Mouse (Mus musculus): ENCODE results near the gene Anks1b.

Gene Anks1b

DNA sequence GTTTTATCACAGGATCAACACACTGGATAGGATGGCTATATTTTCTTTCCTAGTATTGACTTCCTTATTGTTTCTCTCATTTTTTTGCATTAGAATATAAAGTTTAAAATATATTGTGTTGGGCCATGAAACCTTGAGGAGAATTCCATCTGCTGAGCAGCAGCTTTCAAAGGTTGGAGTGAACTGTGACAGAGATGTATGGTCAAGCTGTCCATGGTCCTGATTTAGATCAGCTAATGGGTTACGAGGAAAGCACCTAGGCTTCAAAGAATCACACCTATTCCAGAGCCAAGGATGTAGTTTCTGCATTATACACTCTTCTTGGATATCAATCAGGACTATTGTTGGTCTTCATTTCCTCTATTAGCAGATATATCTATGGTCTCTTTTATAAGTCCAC lies 503.3 kb downstream of the Anks1b start:
- DNase-seq (ENCODE audit: low spot score in 2 of 2): no peak

DNA sequence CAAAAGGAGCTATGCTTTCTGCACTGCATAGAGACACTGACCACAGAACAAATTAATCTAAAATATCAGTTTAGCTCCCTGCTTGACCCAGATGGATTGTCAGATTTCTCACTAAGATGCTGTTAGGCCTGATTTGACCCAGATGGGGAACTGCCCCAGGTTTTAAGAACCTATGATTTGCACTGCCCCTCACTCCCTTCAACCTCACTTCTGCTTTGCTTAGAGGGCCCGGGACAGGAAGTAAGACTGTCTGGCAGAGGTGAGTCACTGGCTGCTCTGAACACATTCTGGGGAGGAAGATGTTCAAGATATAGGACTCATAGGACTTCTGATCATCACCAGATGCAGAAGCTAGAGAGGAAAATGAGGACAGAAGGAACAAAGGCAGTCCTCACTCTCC lies 506.8 kb downstream of the Anks1b start:
- DNase-seq (ENCODE audit: low spot score in 2 of 2): no peak

DNA sequence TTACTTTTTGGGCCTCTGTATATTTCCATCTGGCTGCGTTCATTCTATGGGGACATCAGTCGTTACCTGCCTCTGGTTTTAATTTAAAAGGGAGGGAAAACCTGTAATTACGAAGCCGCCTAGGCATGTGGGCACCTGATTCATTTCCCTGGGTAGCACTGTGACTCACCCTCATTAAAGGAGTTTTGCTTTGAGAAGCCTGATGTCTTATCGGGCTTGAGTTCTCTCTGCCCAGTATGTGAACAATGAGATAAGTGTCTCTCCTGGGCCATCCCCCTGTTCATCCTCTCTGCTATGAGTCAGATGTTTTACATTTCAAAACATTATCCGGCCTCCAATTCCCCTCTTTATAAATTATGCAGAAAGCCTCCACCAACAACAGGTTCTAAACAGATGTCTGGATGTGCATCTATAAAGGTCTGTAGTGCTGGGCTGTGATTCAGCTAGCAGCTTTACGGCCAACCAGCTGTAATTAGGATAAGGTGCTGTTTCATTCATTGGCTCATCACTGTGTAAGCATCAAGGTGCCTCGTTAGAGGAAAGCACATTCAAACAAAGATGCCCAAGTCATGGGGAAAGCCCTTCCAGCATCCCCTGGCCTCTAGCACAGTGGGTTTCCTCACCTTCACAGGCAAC lies 507.5 kb downstream of the Anks1b start:
- DNase-seq (ENCODE audit: low spot score in 2 of 2): no peak

DNA sequence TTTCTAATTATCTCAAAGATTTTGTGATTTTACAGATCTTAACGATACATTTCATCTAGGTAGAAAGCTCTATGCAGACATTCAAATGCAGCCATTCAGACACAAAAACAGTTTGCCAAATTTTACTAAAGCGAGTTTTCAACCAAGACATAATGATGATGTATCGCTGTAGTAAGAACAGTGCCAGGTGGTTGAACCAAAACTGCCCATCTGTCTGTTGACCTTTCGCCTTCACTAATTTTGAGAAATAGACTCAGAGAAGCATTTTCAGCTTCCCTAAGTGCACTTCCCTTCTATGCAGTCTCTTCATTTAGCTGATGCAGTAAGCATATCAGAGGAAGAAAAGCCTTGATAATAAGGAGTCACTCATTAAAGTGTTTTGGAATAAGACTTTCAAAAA lies 527.1 kb downstream of the Anks1b start:
- no peak for DNase-seq (ENCODE audit: low spot score in 2 of 2)

DNA sequence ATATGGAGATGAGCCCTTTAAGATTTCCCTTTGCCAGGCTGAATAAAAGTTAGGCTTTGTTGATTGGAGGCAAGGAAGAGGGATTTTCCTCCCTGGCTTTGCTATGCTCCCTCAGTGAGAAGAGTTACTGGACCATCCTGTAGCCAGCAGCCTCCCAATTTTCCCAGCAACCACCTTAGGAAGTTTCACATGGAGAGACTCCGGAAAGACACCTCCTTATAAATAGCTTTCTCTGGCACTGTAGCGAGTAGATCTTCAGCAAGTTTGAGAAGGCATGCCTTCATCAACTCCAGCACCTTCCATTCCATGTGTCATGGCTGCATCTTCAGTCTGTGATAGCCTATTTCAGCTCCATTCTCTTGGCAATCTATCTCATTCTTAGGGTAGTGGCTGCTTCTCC lies 535.2 kb downstream of the Anks1b start:
- no peak for DNase-seq (ENCODE audit: low spot score in 2 of 2)

DNA sequence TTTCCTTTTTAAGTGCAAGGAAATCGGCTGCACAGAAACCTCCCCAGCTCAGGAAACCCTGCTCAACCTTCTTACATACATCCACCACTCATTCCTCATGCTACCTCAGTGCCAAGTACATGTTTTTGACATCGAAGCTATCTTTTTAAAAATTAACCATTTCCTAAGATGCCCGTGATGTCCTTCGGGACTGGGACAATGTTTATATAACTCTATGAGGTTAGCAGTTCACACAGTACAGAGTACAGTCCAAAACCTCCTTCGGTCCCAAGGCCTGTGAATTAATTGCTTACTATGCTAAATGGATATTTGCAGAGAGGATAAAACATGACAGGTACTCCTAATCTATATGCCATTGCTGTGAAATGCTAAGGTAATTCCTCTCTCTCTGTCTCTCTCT lies 558.2 kb downstream of the Anks1b start:
- no peak for DNase-seq (ENCODE audit: low spot score in 2 of 2)

DNA sequence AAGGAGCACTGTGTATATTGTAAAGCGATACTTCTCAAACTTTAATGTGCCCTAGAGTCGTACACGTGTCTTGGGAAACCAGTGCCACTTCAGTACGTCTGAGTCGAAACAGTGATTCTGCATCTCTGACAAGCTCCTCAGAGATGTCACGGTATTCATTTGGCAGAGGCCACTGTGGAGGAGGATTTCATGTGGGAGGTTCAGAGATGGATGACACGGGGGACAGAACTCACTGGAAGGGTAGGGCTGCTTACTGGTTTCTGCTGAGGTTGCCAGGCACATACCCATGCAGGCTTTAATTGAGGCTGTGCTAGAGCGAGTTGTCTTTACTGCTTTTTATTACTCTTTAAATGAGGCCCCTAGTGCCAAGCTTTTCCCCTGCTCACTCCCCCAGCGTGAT lies 558.7 kb downstream of the Anks1b start:
- DNase-seq (ENCODE audit: low spot score in 2 of 2): no peak

DNA sequence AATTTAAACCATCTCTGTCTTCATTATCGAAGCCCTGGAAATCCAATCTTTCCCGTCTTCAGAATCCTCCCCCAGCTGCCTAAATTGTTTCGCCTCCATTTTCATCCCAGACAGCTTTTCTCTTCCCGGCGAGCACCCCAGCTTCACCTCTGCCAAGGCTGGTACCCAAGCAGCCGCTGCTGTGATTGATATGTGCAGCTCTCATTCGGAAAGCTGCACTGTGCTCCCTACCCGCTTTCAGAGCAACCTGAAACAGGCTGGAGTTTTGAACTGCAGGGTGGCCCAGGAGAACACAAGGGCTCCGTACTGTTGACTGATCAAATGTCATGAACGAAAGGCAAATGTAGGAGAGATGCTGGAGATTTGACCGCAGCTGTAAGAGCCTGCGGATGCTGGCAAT lies 559.2 kb downstream of the Anks1b start:
- no peak for DNase-seq (ENCODE audit: low spot score in 2 of 2)

DNA sequence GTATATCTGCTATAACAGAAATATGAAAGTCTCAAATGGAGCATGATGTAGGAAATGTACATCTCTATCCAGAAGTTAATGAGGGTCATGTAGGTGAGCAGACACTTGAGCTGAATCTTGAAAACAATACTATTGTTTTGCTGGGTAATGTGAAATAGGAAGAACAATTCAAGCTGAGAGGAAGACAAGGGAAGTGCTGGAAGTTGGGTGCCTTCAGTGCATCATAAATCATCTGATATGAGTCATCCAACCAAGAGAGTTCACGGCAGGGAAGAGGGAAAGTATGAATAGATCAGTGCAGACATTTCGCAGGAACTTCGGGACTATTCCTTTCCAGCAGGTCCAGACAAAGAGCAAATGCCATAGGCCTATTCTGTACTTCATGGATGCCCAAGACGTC lies 567.7 kb downstream of the Anks1b start:
- DNase-seq (ENCODE audit: low spot score in 2 of 2): no peak

DNA sequence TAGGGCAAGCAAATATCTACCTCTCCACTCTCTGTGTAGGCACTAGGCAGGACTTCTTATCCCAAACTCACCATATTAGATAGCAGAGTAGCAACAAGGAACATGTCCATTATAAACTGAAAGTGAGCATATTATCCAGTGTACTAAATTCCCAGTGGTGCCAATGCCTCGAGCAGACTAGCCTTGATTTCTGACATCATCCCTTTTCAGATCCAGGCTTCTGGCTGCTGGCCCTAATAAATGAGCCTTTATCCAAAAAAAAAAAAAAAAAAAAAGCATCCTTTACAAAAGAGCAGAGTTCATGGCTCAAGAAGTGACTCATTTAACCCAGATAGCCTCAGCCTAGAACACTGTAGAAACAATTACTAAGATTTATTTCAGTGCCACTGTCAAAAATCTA lies 568.3 kb downstream of the Anks1b start:
- DNase-seq (ENCODE audit: low spot score in 2 of 2): no peak

DNA sequence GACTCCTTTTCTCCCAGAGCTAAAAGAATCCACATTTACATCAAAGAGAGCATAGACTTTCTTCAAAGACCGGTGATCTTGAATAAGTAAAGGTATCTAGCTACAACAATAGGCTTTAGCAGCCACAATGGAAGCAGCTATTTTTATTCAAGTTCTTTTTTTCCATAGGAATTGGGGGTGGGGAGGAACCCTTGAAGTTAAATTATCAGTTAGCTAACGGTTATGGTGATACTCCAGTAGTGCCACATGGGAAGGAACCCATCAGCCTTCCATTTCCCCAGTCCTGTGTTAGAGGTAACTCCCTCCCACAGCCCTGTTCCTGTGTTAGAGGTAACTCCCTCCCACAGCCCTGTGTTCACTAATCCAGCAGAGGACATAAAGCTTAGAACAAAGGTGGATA lies 591.6 kb downstream of the Anks1b start:
- no peak for DNase-seq (ENCODE audit: low spot score in 2 of 2)

DNA sequence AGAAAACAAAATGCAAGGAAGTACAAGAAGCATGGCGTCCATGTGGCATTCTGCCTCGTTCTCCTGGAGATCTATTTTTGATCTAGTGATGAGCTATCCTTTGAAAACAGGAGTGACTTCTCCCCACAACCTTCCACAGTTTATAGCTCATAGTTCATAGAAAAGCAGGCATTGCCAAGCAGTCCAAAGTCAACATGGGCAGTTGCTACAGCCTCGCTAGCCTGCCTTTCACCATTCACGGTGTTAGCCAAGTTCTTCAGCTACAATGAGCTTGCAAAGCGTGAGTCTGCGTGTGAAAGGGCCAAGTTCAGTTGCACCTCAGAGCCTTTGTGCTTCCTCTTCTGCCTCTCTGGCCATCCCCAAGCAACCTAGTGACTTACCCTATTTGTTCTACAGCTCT lies 592.1 kb downstream of the Anks1b start:
- DNase-seq (ENCODE audit: low spot score in 2 of 2): no peak

DNA sequence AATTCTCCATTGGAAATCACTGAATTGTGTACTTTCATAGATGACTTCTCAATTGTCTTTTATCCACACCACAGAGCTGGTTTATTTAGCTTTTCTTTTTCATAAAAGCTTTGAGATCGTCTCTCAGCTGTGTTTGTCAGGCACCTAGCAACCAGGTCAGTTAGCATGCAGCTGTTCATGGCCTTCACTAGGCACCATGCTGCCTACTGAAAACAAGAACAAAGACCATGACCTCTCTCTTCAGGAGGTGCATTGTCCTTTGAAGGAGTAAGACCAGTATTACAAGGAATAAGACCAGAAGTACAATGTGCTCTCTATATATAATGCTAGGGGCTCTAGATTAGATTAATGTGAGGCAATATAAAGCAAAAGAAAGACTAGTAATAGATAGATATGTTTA lies 594.2 kb downstream of the Anks1b start:
- DNase-seq (ENCODE audit: low spot score in 2 of 2): no peak

DNA sequence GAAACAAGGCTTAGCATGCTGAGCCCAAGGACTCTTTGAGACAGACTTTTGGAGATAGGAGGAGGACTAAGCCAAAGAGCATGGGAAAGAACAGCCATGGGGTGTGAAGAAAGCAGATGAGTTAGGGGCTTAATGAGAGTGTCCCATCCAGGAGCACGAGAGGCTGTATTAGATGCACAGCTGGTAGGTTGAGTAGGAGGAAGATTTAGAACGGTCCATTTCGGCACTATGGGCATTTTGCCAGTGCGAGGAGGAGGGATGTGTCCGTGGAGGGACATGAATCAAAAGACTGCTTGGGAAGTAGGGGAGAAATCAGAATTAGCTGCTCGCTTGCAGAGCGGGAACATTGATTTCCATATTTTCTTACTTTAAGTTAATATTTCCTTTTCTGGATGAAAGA lies 620.1 kb downstream of the Anks1b start:
- no peak for DNase-seq (ENCODE audit: low spot score in 2 of 2)

DNA sequence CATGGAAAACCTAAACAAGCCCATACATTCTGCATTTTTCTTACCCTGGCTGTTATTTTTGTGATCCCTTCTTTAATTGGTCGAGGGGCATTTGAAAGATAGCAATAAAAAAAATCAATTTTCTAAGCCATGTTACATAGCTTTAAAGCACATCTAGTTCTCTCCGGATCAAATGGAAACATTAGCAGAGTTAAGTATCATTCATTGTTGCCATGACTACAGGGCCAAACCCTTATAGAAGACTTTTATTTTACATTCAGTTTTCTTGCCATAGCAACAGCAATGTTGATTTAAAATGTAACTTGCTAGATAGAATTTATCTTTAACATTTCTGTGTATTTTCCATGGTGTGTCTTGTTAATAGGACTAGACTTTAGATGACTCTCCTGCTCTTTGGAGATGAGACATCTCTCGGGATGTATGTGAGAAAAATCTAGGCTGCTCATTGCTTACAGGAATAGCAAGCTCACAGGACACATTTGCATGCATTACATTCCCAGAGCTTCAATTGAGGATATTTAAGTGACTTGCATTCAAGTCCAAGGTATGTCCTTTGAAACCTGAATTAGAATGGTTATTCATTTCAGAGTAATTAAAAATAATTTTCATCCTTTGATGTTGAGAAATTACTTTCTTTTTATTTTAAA lies 620.8 kb downstream of the Anks1b start:
- no peak for DNase-seq (ENCODE audit: low spot score in 2 of 2)

DNA sequence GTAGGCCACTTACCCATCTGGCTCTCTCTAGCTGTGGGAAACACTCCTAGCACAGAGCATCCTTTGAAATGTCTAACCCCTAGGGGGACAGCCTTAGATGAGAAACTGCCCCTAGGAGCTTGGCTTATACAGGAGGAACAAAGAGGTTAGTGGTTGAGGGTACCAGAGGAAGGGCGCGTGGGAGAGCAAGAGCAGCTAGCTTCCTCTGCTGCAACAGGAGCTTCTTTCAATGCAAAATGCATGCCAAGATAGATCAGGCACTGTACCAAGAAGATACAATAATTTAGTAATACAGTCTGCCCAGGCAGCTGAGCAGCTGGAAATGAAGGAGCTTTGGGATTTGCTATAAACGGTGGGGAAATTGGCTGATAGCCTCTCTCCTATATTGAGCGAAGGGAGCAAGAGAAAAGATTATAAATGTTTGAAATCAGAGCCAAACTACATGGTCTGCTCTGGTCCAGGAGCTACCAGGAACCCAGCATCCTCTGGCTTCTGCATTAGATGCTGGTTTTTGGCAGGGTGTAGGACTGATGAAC lies 621.7 kb downstream of the Anks1b start:
- no peak for DNase-seq (ENCODE audit: low spot score in 2 of 2)

DNA sequence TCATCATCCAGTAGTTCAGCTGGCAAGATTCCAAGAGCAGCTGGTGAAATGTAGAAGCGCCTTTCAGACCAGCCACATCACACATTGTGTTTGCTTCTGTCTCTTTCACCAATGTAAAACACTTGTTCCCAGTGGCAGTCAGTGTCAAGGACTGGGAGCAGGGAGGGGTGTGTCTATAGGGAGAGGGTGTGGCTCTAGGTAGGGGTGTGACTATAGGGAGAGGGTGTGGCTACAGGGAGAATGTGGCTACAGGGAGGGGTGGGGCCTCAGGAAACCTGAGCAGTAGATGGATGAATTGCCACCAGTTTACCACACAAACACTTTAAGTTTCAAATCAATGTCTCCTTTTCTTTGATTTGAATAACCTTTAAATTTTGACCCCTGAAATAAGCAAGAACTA lies 634.3 kb downstream of the Anks1b start:
- no peak for DNase-seq (ENCODE audit: low spot score in 2 of 2)

DNA sequence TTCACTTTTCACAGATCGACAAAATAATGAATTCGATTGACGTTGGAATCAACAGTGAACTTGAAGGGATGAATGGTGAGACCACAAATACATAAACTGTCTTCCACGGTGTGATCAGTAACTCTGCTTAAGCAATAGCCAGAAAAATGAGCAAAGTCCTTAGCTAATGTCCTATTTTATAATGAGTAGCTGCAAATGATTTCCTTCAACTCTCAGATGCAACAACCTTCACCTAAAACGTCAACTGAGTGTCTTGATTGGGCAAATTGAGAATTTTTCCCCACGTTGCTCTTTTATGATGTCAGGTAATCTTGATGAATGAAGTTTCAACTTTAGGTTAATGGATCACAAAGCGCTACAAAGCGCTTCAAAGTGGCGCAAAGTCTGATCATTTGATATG lies 639.5 kb downstream of the Anks1b start:
- no peak for DNase-seq (ENCODE audit: low spot score in 2 of 2)

DNA sequence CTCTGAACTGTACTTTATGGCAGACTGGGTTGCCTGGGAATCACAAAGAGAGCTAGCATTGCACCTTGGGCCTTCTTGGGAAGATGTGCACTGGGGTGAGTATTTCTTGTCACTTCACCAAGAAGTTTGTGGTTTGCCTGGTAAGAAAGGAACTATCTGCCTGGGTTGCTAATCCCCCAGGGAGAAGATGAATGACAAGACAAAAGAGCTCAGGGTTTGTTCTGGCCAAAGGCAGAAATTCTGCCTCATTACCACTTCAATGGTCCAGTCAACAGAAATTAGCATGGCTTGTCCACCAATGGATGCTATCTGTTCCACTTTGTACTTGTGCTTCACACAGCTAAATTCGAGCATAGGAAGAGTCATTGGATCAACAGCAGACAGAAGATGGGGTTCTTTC lies 658.5 kb downstream of the Anks1b start:
- no peak for DNase-seq (ENCODE audit: low spot score in 2 of 2)

DNA sequence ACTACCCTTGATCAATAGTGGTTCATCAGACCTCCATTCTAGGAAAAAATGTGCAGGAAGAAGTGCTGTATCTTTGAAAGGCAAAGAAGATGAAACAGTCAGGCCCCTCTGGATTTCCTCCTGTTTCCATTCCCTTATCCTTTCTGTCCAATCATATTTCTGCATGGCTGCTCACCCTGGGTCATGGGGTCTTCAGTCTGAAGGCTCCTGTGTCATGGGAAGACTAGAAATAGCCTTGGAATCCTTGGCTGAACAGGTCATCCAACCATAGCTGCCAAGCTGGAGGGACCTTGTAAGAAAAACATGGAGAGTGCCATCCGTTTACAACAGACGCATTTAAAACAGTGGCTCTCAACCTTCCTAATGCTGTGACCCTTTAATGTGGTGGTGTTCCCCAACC lies 662.1 kb downstream of the Anks1b start:
- no peak for DNase-seq (ENCODE audit: low spot score in 2 of 2)

DNA sequence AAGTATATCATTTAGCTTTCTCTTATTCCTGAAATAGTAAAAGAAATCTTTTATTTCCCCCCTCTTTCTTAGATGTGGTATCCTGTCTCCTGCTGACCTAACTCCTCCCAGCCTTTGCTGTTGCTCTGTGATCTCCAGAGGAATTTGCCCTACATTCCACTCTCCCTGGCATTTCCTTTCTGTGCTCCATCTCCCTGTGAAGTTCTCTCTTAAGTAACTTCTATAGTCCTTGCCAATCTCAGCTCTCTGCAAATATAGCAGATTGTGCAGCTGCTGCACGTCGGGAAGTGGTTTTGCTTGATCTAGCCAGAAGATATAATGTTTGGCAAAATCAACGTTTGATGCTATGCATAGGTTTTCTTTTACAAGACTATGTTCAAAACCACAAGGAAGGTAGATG lies 673.3 kb downstream of the Anks1b start:
- DNase-seq (ENCODE audit: low spot score in 2 of 2): no peak

DNA sequence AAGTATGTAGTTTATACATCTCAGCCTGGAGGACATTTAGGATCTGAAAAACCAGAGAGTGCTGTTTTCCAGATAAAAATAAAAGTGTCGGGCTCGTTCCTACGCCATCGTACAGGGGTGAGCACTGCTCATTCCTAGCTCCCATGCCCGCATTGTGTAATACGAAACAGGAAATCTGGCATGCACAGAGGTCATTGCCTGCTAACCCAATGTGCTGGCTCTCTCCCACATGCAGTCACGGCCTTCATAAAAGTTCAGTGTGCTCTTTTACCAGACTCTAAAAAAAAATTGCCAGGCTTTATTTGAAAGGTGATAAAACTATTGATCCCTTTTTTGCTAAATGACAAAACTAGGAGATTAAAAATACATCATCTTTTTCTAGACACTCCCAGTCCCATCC lies 689.6 kb downstream of the Anks1b start:
- no peak for DNase-seq (ENCODE audit: low spot score in 2 of 2)

DNA sequence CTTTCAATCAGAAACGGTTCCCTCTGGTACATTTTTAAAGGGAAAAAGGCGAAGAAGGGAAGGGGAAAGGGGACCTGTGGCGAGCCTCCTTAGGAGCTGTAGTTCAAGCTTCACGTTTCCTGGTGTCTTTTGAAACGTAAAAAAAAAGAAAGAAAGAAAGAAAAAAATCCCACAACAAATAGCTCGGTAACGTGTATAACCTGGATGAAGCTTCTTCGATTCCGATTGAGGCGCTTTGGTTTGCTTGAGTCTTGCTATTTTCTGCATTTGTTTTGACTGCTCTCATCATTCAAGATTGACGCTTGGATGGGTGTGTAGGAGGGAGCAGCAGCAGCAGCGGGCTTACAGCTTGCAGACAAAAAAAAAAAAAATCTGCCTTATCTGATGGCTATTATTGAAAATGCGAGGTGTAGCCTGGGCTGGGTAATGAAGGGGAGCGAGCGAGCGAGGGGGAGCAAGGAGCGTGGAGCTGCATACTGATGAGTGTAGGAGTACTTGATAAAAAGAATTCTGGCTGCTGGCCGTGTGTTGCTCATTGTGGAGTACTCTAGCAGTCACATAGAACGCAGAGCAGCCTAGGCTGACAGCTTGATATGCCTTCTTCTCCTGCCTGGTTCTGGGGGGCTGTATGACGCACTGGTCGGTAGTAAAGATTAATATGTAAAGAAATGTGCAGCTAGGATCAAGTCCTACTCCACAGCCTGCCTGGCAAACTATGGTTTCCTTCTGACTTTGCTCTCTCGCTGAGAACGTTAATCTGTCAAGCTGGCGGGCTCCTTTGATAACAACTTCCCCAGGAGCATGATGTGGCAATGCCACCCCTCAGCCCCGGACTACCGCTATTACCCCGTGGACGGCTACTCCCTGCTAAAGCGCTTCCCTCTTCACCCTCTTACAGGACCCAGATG lies 703.1 kb downstream of the Anks1b start:
- DNase-seq (ENCODE audit: low spot score in 2 of 2): no peak
